Mouse (Mus musculus): ENCODE data around the gene Hcn2.

DNA sequence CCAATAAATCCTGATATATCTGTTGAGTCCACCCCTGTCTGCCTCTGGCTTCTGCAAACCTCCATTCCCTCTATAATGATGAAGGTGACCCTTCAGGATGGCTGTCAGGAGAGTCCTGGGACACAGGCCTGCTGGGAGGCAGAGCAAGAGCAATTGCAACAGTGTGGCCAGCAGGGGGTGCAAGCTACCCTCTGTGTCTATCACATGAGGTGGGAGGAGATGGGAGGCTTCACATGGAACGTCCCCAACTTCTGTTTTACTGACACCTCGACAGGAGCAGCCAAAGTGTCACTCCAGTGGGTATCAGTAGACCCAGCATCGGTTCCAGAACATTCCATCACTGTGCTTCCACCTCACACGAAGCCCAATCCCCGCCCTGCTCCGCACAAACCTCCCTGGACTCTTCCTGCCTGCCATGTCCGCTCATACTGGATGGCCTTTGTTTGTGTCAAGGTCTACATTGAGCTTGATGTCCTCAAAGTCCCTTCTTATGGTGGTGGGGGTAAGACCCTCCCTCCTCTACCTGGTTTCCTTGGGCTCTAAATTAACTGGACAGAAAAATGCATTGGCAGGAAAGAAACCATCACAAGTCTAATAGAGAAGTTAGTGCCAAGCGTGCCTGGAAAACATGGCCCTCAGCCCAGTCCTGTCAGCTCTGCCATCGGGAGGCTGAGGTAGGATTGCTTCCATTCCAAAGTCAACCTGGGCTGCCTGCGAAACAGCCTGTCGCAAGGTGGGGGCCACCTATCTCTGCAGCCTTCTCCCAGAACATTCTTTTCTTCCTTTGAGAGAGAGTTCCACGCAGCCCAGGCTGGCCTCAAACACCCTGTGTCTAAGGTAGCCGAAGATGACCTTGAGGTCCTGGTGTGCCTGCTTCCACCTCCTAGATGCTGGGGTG lies 21.0 kb upstream of the Hcn2 start:
- no peak for TF ChIP-seq POLR2AphosphoS2 (IDR thresholded peaks at IDR 0.05; ENCODE audit: low read depth, low read length)
- TF ChIP-seq POLR2A (IDR thresholded peaks at IDR 0.05; ENCODE audit: low read depth, low read length) = no peak
- no peak for TF ChIP-seq EP300 (IDR thresholded peaks at IDR 0.05; ENCODE audit: low read length)
- no peak for TF ChIP-seq TBP (conservative IDR thresholded peaks at IDR 0.05; ENCODE audit: low read depth, low read length)
- TF ChIP-seq CTCF (conservative IDR thresholded peaks at IDR 0.05 in 1 of 2, IDR thresholded peaks at IDR 0.05 in 1 of 2; ENCODE audit: low read depth in 2 of 2, low read length in 2 of 2) = peak; percentile 82 to 94

Data from CH12.LX (cell line).